Mouse (Mus musculus): ENCODE measurements at regions not wholly inside any gene's neighbourhood (a gene's known extent, or its start where the extent isn't known, plus 50 kb on each side); places are given as distances from the start of the nearest gene placed in this dataset.

- Histone ChIP-seq H3K36me3 (ENCODE audit: control insufficient read depth, insufficient read depth, low read length) (no peaks in the 10 kb centered on the region), H3K27me3 (ENCODE audit: control insufficient read depth, insufficient read depth, low read length) (no peaks in the 10 kb centered on the region), H3K4me1 (ENCODE audit: control insufficient read depth, insufficient read depth, low read length) (peaks cover 25% of the 10 kb centered on the region), H3K27ac (replicated peaks; ENCODE audit: low read depth, low read length) (no peak overlapping the region), H3K9me3 (ENCODE audit: control insufficient read depth, low read length) (no peaks in the 10 kb centered on the region), H3K4me3 (replicated peaks; ENCODE audit: low read length) (no peak overlapping the region), H3K4me2 (replicated peaks; ENCODE audit: low read depth, low read length, severe bottlenecking) (no peak overlapping the region), H3K9ac (ENCODE audit: low read depth, low read length, severe bottlenecking) (no peak overlapping the region)
- WGBS: 82% methylated on average over 1 of the region's 1 CpGs
- ATAC-seq (ENCODE audit: low FRiP score, low read depth) (no peak), DNase-seq (ENCODE audit: low spot score) (no peak)
- no peak for TF ChIP-seq POLR2A (IDR thresholded peaks at IDR 0.05; ENCODE audit: borderline replicate concordance, extremely low read depth, insufficient read depth, insufficient read length)
Measured at GRCm38 (mm10) chr13:34470410-34470809, 125.4 kb upstream of the Slc22a23 start.

GRCm38 (mm10) chr13:34469568-34469967 lies 124.6 kb upstream of the Slc22a23 start:
- no peaks in the 10 kb centered on the region for H3K27me3 ChIP-seq (ENCODE audit: control insufficient read depth, insufficient read depth, low read length)
- WGBS: 68% methylated on average over 5 of the region's 5 CpGs
- TF ChIP-seq POLR2A (IDR thresholded peaks at IDR 0.05; ENCODE audit: borderline replicate concordance, extremely low read depth, insufficient read depth, insufficient read length): no peak
- 0 out of 2 replicates have a peak, but pooled peaks have one; percentile 27 for ATAC-seq (ENCODE audit: low FRiP score, low read depth)
- no peaks in the 10 kb centered on the region for H3K36me3 ChIP-seq (ENCODE audit: control insufficient read depth, insufficient read depth, low read length)
- H3K9me3 ChIP-seq (ENCODE audit: control insufficient read depth, low read length): no peaks in the 10 kb centered on the region
- no peak overlapping the region for H3K27ac ChIP-seq (replicated peaks; ENCODE audit: low read depth, low read length)
- no peak overlapping the region for H3K9ac ChIP-seq (ENCODE audit: low read depth, low read length, severe bottlenecking)
- no peak overlapping the region for H3K4me3 ChIP-seq (replicated peaks; ENCODE audit: low read length)
- H3K4me1 ChIP-seq (ENCODE audit: control insufficient read depth, insufficient read depth, low read length): peaks cover 25% of the 10 kb centered on the region
- DNase-seq (ENCODE audit: low spot score): peak; percentile 42
- no peak overlapping the region for H3K4me2 ChIP-seq (replicated peaks; ENCODE audit: low read depth, low read length, severe bottlenecking)

GRCm38 (mm10) chr13:34468132-34468748 lies 123.3 kb upstream of the Slc22a23 start:
- WGBS: 34% methylated on average over 3 of the region's 3 CpGs
- Histone ChIP-seq H3K9ac (ENCODE audit: low read depth, low read length, severe bottlenecking) (no peak overlapping the region), H3K9me3 (ENCODE audit: control insufficient read depth, low read length) (no peaks in the 10 kb centered on the region), H3K4me3 (replicated peaks; ENCODE audit: low read length) (no peak overlapping the region), H3K4me2 (replicated peaks; ENCODE audit: low read depth, low read length, severe bottlenecking) (no peak overlapping the region), H3K4me1 (ENCODE audit: control insufficient read depth, insufficient read depth, low read length) (peaks cover 28% of the 10 kb centered on the region), H3K27ac (replicated peaks; ENCODE audit: low read depth, low read length) (no peak overlapping the region; the same call in 1 of the 2 replicates), H3K36me3 (ENCODE audit: control insufficient read depth, insufficient read depth, low read length) (no peaks in the 10 kb centered on the region), H3K27me3 (ENCODE audit: control insufficient read depth, insufficient read depth, low read length) (no peaks in the 10 kb centered on the region)
- no peak for TF ChIP-seq POLR2A (IDR thresholded peaks at IDR 0.05; ENCODE audit: borderline replicate concordance, extremely low read depth, insufficient read depth, insufficient read length)
- peak; percentile 79 for ATAC-seq (ENCODE audit: low FRiP score, low read depth)
- DNase-seq (ENCODE audit: low spot score): peak; percentile 70

- Histone ChIP-seq H3K27ac (replicated peaks; ENCODE audit: low read depth, low read length) (0 out of 2 replicates have a peak overlapping the region, but pooled peaks have one; percentile 38), H3K4me1 (ENCODE audit: control insufficient read depth, insufficient read depth, low read length) (peaks cover 40% of the 10 kb centered on the region), H3K9me3 (ENCODE audit: control insufficient read depth, low read length) (no peaks in the 10 kb centered on the region), H3K36me3 (ENCODE audit: control insufficient read depth, insufficient read depth, low read length) (no peaks in the 10 kb centered on the region), H3K27me3 (ENCODE audit: control insufficient read depth, insufficient read depth, low read length) (no peaks in the 10 kb centered on the region), H3K9ac (ENCODE audit: low read depth, low read length, severe bottlenecking) (no peak overlapping the region), H3K4me3 (replicated peaks; ENCODE audit: low read length) (no peak overlapping the region), H3K4me2 (replicated peaks; ENCODE audit: low read depth, low read length, severe bottlenecking) (no peak overlapping the region)
- no peak for TF ChIP-seq POLR2A (IDR thresholded peaks at IDR 0.05; ENCODE audit: borderline replicate concordance, extremely low read depth, insufficient read depth, insufficient read length)
- DNase-seq (ENCODE audit: low spot score) (peak; percentile 14), ATAC-seq (ENCODE audit: low FRiP score, low read depth) (peak; percentile 66)
Measured at GRCm38 (mm10) chr13:34465862-34466430, 121.0 kb upstream of the Slc22a23 start.

- 47% methylated on average over 5 of the region's 5 CpGs for WGBS
- DNase-seq (ENCODE audit: low spot score) (no peak), ATAC-seq (ENCODE audit: low FRiP score, low read depth) (no peak)
- peaks cover 40% of the 10 kb centered on the region for H3K4me1 ChIP-seq (ENCODE audit: control insufficient read depth, insufficient read depth, low read length)
- no peak overlapping the region for H3K4me3 ChIP-seq (replicated peaks; ENCODE audit: low read length)
- no peak overlapping the region for H3K9ac ChIP-seq (ENCODE audit: low read depth, low read length, severe bottlenecking)
- no peak overlapping the region for H3K4me2 ChIP-seq (replicated peaks; ENCODE audit: low read depth, low read length, severe bottlenecking)
- no peaks in the 10 kb centered on the region for H3K36me3 ChIP-seq (ENCODE audit: control insufficient read depth, insufficient read depth, low read length)
- H3K9me3 ChIP-seq (ENCODE audit: control insufficient read depth, low read length): no peaks in the 10 kb centered on the region
- H3K27me3 ChIP-seq (ENCODE audit: control insufficient read depth, insufficient read depth, low read length): no peaks in the 10 kb centered on the region
- 0 out of 2 replicates have a peak overlapping the region, but pooled peaks have one; percentile 38 for H3K27ac ChIP-seq (replicated peaks; ENCODE audit: low read depth, low read length)
- TF ChIP-seq POLR2A (IDR thresholded peaks at IDR 0.05; ENCODE audit: borderline replicate concordance, extremely low read depth, insufficient read depth, insufficient read length): no peak
Measured at GRCm38 (mm10) chr13:34465456-34465855, 120.5 kb upstream of the Slc22a23 start.

Measured in limb, embryonic 14.5 days (tissue).